14 mouse cellular contexts compared by ENCODE assay signal in genomic region chr16:18048071-18048470, GRCm38 (mm10). TPM values are rescaled to one million over a fixed set of nuclear protein-coding genes. Genes with fewer than 3 reads are reported as not detected.
DNase-seq lines count a peak whose midpoint lies in the region; ATAC-seq and TF ChIP-seq lines count a peak whose summit lies in the region.
"Had no signal": no experiment of that assay in that cellular context is flagged by ENCODE, and none has a peak within 500 bp of the region (broad histone marks: within the 10 kb centered on the region; RNA-seq: fewer than 3 reads in every experiment).

No protein-coding gene starts in this region.

- no peak overlapping the region for H3K4me3 ChIP-seq in limb, embryonic 12.5 days (replicated peaks)
- no peak overlapping the region for H3K4me3 ChIP-seq in limb, embryonic 10.5 days
- no peak overlapping the region for H3K4me3 ChIP-seq in MEL (ENCODE audit: control insufficient read depth in 1 of 2, insufficient read depth in 1 of 2, low read depth in 2 of 2, low read length in 2 of 2)
- no peak overlapping the region for H3K4me3 ChIP-seq in left cerebral cortex, adult 2 months
- H3K4me3 ChIP-seq: embryonic facial prominence, embryonic 15.5 days; erythroblast, embryonic 14.5 days; forebrain, embryonic 10.5 days; heart, embryonic 12.5 days; hindbrain, embryonic 12.5 days had no signal

- peak in 1 of 3 experiments; percentile 1; a peak in 1 of 6 replicates for TF ChIP-seq CTCF in MEL (IDR thresholded peaks at IDR 0.05 in 2 of 3, conservative IDR thresholded peaks at IDR 0.05 in 1 of 3; ENCODE audit: control insufficient read depth in 1 of 3, insufficient read depth in 1 of 3, low read depth in 2 of 3, low read length in 3 of 3, poor library complexity in 1 of 3, severe bottlenecking in 1 of 3)
- no peak for TF ChIP-seq CTCF in left cerebral cortex, adult 2 months (IDR thresholded peaks at IDR 0.05)

- TF ChIP-seq RAD21 in MEL (IDR thresholded peaks at IDR 0.05; ENCODE audit: low read depth, low read length): no peak; the same call in 1 of the 2 replicates

- H3K4me2 ChIP-seq in limb, embryonic 12.5 days: no peak overlapping the region
- H3K4me2 ChIP-seq: embryonic facial prominence, embryonic 15.5 days; heart, embryonic 12.5 days; hindbrain, embryonic 12.5 days had no signal

- no peak overlapping the region for H3K9ac ChIP-seq in limb, embryonic 12.5 days (replicated peaks)
- H3K9ac ChIP-seq in MEL (ENCODE audit: control insufficient read depth, low read depth, low read length, poor library complexity, severe bottlenecking): no peak overlapping the region
- H3K9ac ChIP-seq: embryonic facial prominence, embryonic 15.5 days; heart, embryonic 12.5 days; hindbrain, embryonic 12.5 days had no signal

- 0 out of 2 replicates have a peak, but pooled peaks have one; percentile 4 for ATAC-seq in limb, embryonic 12.5 days (ENCODE audit: insufficient number of reproducible peaks, insufficient read depth, low FRiP score, low TSS enrichment, low read depth)
- peak; percentile 74 to 78 for ATAC-seq in hematopoietic stem cell, adult 5-6 weeks (replicated peaks in 1 of 2; ENCODE audit: insufficient read depth in 1 of 2, low FRiP score in 2 of 2, low TSS enrichment in 1 of 2, low read depth in 1 of 2, poor library complexity in 2 of 2, severe bottlenecking in 2 of 2)

- H3K4me1 ChIP-seq in limb, embryonic 12.5 days (replicated peaks): 0 out of 2 replicates have a peak, but pooled peaks cover 7% of the 10 kb centered on the region
- peaks cover 3% of the 10 kb centered on the region; the same call in 1 of the 2 replicates for H3K4me1 ChIP-seq in limb, embryonic 10.5 days
- H3K4me1 ChIP-seq in MEL (ENCODE audit: control insufficient read depth in 1 of 2, insufficient read depth in 2 of 2, low read length in 2 of 2): peaks cover 3 to 16% of the 10 kb centered on the region in 2 experiments; a peak in 3 of 4 replicates
- H3K4me1 ChIP-seq: heart, embryonic 12.5 days; hindbrain, embryonic 12.5 days had no signal

- TF ChIP-seq POLR2A in MEL (IDR thresholded peaks at IDR 0.05; ENCODE audit: control insufficient read depth in 1 of 2, insufficient read depth in 1 of 2, low read depth in 1 of 2, low read length in 2 of 2, poor library complexity in 1 of 2): no peak

- TF ChIP-seq EP300 in MEL (IDR thresholded peaks at IDR 0.05; ENCODE audit: low read depth in 1 of 2, low read length in 2 of 2): peak in 1 of 2 experiments; percentile 71; a peak in 2 of 4 replicates

- H3K27me3 ChIP-seq in limb, embryonic 12.5 days: peaks cover 5% of the 10 kb centered on the region
- H3K27me3 ChIP-seq in limb, embryonic 10.5 days (ENCODE audit: low read depth, poor library complexity, severe bottlenecking): no peaks in the 10 kb centered on the region
- no peaks in the 10 kb centered on the region for H3K27me3 ChIP-seq in MEL (ENCODE audit: control insufficient read depth in 1 of 2, insufficient read depth in 2 of 2, low read length in 2 of 2)
- H3K27me3 ChIP-seq: embryonic facial prominence, embryonic 15.5 days had no signal

- intact Hi-C loops in left cerebral cortex, adult 2 months (cut with DNase I): loop anchor here (2.0 to 5.0 kb wide), 2 partner anchors 121 to 137 kb away; partner anchors contain the start of genes Ess2 and Slc25a1

- no peaks in the 10 kb centered on the region for H3K79me2 ChIP-seq in MEL (ENCODE audit: control insufficient read depth, insufficient read depth, low read length, poor library complexity)

- H3K9me3 ChIP-seq in limb, embryonic 12.5 days: no peaks in the 10 kb centered on the region
- H3K9me3 ChIP-seq in limb, embryonic 10.5 days (replicated peaks): no peaks in the 10 kb centered on the region
- H3K9me3 ChIP-seq in MEL (replicated peaks; ENCODE audit: insufficient read depth, low read length): no peaks in the 10 kb centered on the region
- H3K9me3 ChIP-seq: embryonic facial prominence, embryonic 15.5 days; forebrain, embryonic 10.5 days; heart, embryonic 12.5 days; hindbrain, embryonic 12.5 days had no signal

- WGBS in limb, embryonic 12.5 days: 75% methylated on average over 8 of the region's 8 CpGs
- 74% methylated on average over 8 of the region's 8 CpGs for WGBS in limb, embryonic 10.5 days

- DNase-seq in limb, embryonic 10.5 days (ENCODE audit: low spot score): no peak
- DNase-seq in MEL (ENCODE audit: low read depth, low spot score): peak; percentile 77
- DNase-seq in layer of hippocampus, adult 9-10 months (ENCODE audit: low spot score): no peak
- no peak for DNase-seq in adrenal gland, adult 8-10 months
- DNase-seq in left cerebral cortex, adult 2 months (ENCODE audit: extremely low spot score in 1 of 2, low spot score in 2 of 2): no peak
- DNase-seq: adrenal gland, adult 2 months had no signal

- no peak overlapping the region for H3K27ac ChIP-seq in limb, embryonic 12.5 days
- H3K27ac ChIP-seq in limb, embryonic 10.5 days: no peak overlapping the region
- no peak overlapping the region for H3K27ac ChIP-seq in MEL (ENCODE audit: control insufficient read depth, low read depth, low read length)
- no peak overlapping the region for H3K27ac ChIP-seq in left cerebral cortex, adult 2 months
- H3K27ac ChIP-seq: embryonic facial prominence, embryonic 15.5 days; forebrain, embryonic 10.5 days; hindbrain, embryonic 12.5 days; hindbrain, postnatal 0 days had no signal

- H3K36me3 ChIP-seq in limb, embryonic 12.5 days: no peaks in the 10 kb centered on the region
- H3K36me3 ChIP-seq in limb, embryonic 10.5 days: no peaks in the 10 kb centered on the region
- peaks cover 0 to 3% of the 10 kb centered on the region in 2 experiments; a peak in 1 of 4 replicates for H3K36me3 ChIP-seq in MEL (ENCODE audit: control insufficient read depth in 1 of 2, insufficient read depth in 2 of 2, low read length in 2 of 2)
- H3K36me3 ChIP-seq: embryonic facial prominence, embryonic 15.5 days; forebrain, embryonic 10.5 days; heart, embryonic 12.5 days; hindbrain, embryonic 12.5 days had no signal

TF ChIP-seq in MEL, 35 proteins besides CTCF, POLR2A, EP300 and RAD21:
- TF ChIP-seq USF1 (IDR thresholded peaks at IDR 0.05; ENCODE audit: low read depth, low read length) (no peak), ELF1 (IDR thresholded peaks at IDR 0.05; ENCODE audit: low read depth, low read length) (no peak), MXI1 (IDR thresholded peaks at IDR 0.05; ENCODE audit: low read depth, low read length) (peak; percentile 54; the same call in 1 of the 2 replicates), ETS1 (IDR thresholded peaks at IDR 0.05; ENCODE audit: low read depth, low read length) (peak; percentile 28; the same call in 1 of the 2 replicates), ZC3H11A (IDR thresholded peaks at IDR 0.05; ENCODE audit: low read depth, low read length) (no peak), RCOR1 (IDR thresholded peaks at IDR 0.05; ENCODE audit: low read depth, low read length) (peak; percentile 43), MAX (IDR thresholded peaks at IDR 0.05; ENCODE audit: low read length) (peak; percentile 46; the same call in 1 of the 2 replicates)
TF ChIP-seq in MEL: peak in this region for 4.

RNA-seq across cellular contexts. Expression of gene Dgcr6, which starts 4.6 kb away (rescaled TPM):
- 134 and 135 TPM in 2 replicates for polyA plus RNA-seq in limb, embryonic 12.5 days (2016; fragmentation: Nextera tagmentation; extraction: Ambion mirVana)
- polyA plus RNA-seq in limb, embryonic 10.5 days (2016; fragmentation: Nextera tagmentation; extraction: Ambion mirVana): 160 and 168 TPM in 2 replicates
- total RNA-seq in MEL (2012; rRNA removed): 64.1 and 66.8 TPM in 2 replicates
- polyA plus RNA-seq in MEL (2012; ENCODE audit: insufficient read depth in 1 of 2, insufficient read length in 2 of 2, low read depth in 1 of 2, low replicate concordance in 2 of 2, missing spikeins in 1 of 2): 100 to 1,000 TPM in 1 of 2 experiments, not detected in 1; 133 TPM
- total RNA-seq in hematopoietic stem cell, adult 5-6 weeks (2017): 19.6 and 29.7 TPM in 2 replicates
- 10 to 100 TPM; 63.2 to 80.9 (median 74.1) TPM for total RNA-seq in adrenal gland, adult 8-10 months (2022)
- total RNA-seq in left cerebral cortex, adult 2 months (2021): 10 to 100 TPM; 96.1 to 96.8 TPM

RNA-seq across cellular contexts. Expression of gene Prodh, which starts 41.9 kb away (rescaled TPM):
- polyA plus RNA-seq in limb, embryonic 12.5 days (2016; fragmentation: Nextera tagmentation; extraction: Ambion mirVana): 13.1 and 13.8 TPM in 2 replicates
- polyA plus RNA-seq in limb, embryonic 10.5 days (2016; fragmentation: Nextera tagmentation; extraction: Ambion mirVana): 16.6 and 19.4 TPM in 2 replicates
- 40.2 and 43.3 TPM in 2 replicates for total RNA-seq in MEL (2012; rRNA removed)
- 10 to 100 TPM in 1 of 2 experiments, not detected in 1; 53.6 TPM for polyA plus RNA-seq in MEL (2012; ENCODE audit: insufficient read depth in 1 of 2, insufficient read length in 2 of 2, low read depth in 1 of 2, low replicate concordance in 2 of 2, missing spikeins in 1 of 2)
- total RNA-seq in hematopoietic stem cell, adult 5-6 weeks (2017): 41.1 and 67.9 TPM in 2 replicates
- 10 to 100 TPM; 24.3 to 64.6 (median 44.3) TPM for total RNA-seq in adrenal gland, adult 8-10 months (2022)
- total RNA-seq in left cerebral cortex, adult 2 months (2021): 10 to 100 TPM; 38.9 to 40.8 TPM
